Mouse (Mus musculus) left cerebral cortex, postnatal 36 days (tissue): ENCODE data around the gene Srrm4. TPM values are rescaled to one million over a fixed set of nuclear protein-coding genes. Genes with fewer than 3 reads are reported as not detected.

Experiments used
- DNase-seq, 2 experiments: peaks; one replicate each; pipeline ENCODE4 v3.0.0; 2021 to 2022; ENCODE audit warnings: low spot score in 2 of 2, mixed read lengths in 1 of 2
- intact Hi-C: fragments of 180-260 bp; cut with DNase I; formaldehyde crosslinking; loops from one replicate; pipeline ENCODE4 v1.15.1; 2025
- total RNA-seq, 2 experiments: library from RNA; stranded (reverse); gene quantifications; 2 replicates each; pipeline ENCODE4 v1.2.3; 2021

The Srrm4 gene
- 10 to 100 TPM; 24.0 to 31.8 TPM for total RNA-seq

GRCm38 (mm10) chr5:116591346-116592048 is at the start of gene Srrm4:
Gene Srrm4 (minus strand): TSS chr5:116591817.
- intact Hi-C loops: loop anchor here (5.0 to 10.0 kb wide), 4 partner anchors 66 to 473 kb away; no protein-coding TSS in a partner anchor
- peak; percentile 86 to 89 for DNase-seq

- peak; percentile 37 to 54 for DNase-seq
- intact Hi-C loops: loop anchor here (5.0 to 10.0 kb wide), 4 partner anchors 64 to 472 kb away; no protein-coding TSS in a partner anchor
Observed at GRCm38 (mm10) chr5:116592801-116593430, 1.3 kb upstream of the Srrm4 start.

GRCm38 (mm10) chr5:116592049-116592800 is 608 bp upstream of the Srrm4 start:
- peak in 1 of 2 experiments; percentile 18 for DNase-seq
- intact Hi-C loops: loop anchor here (5.0 to 10.0 kb wide), 4 partner anchors 65 to 473 kb away; no protein-coding TSS in a partner anchor

- intact Hi-C loops: loop anchor here (5.0 to 10.0 kb wide), 4 partner anchors 67 to 474 kb away; no protein-coding TSS in a partner anchor
- DNase-seq: peak in 1 of 2 experiments; percentile 28
Observed at GRCm38 (mm10) chr5:116590698-116591097, 919 bp downstream of the Srrm4 start.

- intact Hi-C loops: loop anchor here (5.0 to 10.0 kb wide), 4 partner anchors 68 to 475 kb away; no protein-coding TSS in a partner anchor
- no peak for DNase-seq
Observed at GRCm38 (mm10) chr5:116589631-116590030, 2.0 kb downstream of the Srrm4 start.

GRCm38 (mm10) chr5:116588836-116589235 is 2.8 kb downstream of the Srrm4 start:
- intact Hi-C loops: no loop called here
- DNase-seq: peak in 1 of 2 experiments; percentile 29

- no peak for DNase-seq
- intact Hi-C loops: no loop called here
Observed at GRCm38 (mm10) chr5:116579533-116579932, 12.1 kb downstream of the Srrm4 start.

GRCm38 (mm10) chr5:116577082-116577481 is 14.5 kb downstream of the Srrm4 start:
- intact Hi-C loops: no loop called here

GRCm38 (mm10) chr5:116573307-116573706 is 18.3 kb downstream of the Srrm4 start:
- intact Hi-C loops: no loop called here
- no peak for DNase-seq

More at GRCm38 (mm10) chr5:116577082-116577481, 14.5 kb downstream of the Srrm4 start:
- DNase-seq: no peak

GRCm38 (mm10) chr5:116571936-116572335 is 19.7 kb downstream of the Srrm4 start:
- no peak for DNase-seq
- intact Hi-C loops: no loop called here

- intact Hi-C loops: no loop called here
- no peak for DNase-seq
Observed at GRCm38 (mm10) chr5:116571232-116571861, 20.3 kb downstream of the Srrm4 start.

- intact Hi-C loops: no loop called here
- DNase-seq: no peak
Observed at GRCm38 (mm10) chr5:116570566-116570965, 21.1 kb downstream of the Srrm4 start.

- DNase-seq: no peak
- intact Hi-C loops: no loop called here
Observed at GRCm38 (mm10) chr5:116569629-116570028, 22.0 kb downstream of the Srrm4 start.

- intact Hi-C loops: no loop called here
- no peak for DNase-seq
Observed at GRCm38 (mm10) chr5:116568050-116568449, 23.6 kb downstream of the Srrm4 start.

- intact Hi-C loops: no loop called here
- no peak for DNase-seq
Observed at GRCm38 (mm10) chr5:116567298-116567697, 24.3 kb downstream of the Srrm4 start.

GRCm38 (mm10) chr5:116566385-116567045 is 25.1 kb downstream of the Srrm4 start:
- no peak for DNase-seq
- intact Hi-C loops: no loop called here

- DNase-seq: no peak
- intact Hi-C loops: no loop called here
Observed at GRCm38 (mm10) chr5:116565573-116565972, 26.0 kb downstream of the Srrm4 start.

GRCm38 (mm10) chr5:116564391-116564790 is 27.2 kb downstream of the Srrm4 start:
- no peak for DNase-seq
- intact Hi-C loops: no loop called here

DNA sequence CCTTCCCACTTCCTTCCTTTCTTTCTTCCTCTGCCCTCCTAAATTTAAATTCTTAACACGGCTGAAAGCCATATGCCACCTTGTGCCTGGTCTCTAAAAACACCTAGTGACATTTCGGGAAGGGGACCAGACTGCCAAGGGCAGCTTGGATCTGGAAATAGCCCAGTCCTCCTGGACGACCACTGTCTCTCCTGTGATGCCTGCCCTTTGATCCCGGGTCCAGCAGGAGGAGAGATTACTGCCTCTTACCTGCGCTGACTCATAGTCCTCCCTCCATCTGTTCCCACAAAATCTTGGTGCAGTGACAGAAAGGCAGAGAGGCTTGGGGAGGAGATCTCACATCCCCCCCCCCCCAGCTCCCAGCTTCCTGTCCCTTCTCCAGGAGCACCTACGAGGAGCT is 27.9 kb downstream of the Srrm4 start:
- DNase-seq: no peak

More for the DNA sequence above, 27.9 kb downstream of the Srrm4 start:
- intact Hi-C loops: no loop called here
